Mouse (Mus musculus): ENCODE measurements around the gene Napsa.

- TF ChIP-seq POLR2A (IDR thresholded peaks at IDR 0.05; ENCODE audit: borderline replicate concordance, insufficient read depth, low read length) (no peak), CTCF (IDR thresholded peaks at IDR 0.05; ENCODE audit: borderline replicate concordance, insufficient read depth, low read depth, low read length) (no peak)
These were observed 21.8 kb upstream of the Napsa start for GRCm38 (mm10) chr7:44550409-44550678.

Measured in cerebellum, adult 2 months (tissue).